Mouse (Mus musculus) heart, adult 2 months (tissue): ENCODE results near the gene Pard3. TPM values are rescaled to one million over a fixed set of nuclear protein-coding genes. Genes with fewer than 3 reads are reported as not detected.

Source experiments
- DNase-seq, 2 experiments: peaks; one replicate each; pipeline ENCODE4 v3.0.0; 2021
- H3K27ac ChIP-seq: fragments of 200-600 bp; 2 replicates; pipeline ENCODE4 v1.8.1; 2022
- H3K27me3 ChIP-seq: fragments of 200-500 bp; 2 replicates; pipeline ENCODE4 v1.6.1; 2012; ENCODE audit warnings: mild to moderate bottlenecking, low read length, inconsistent platforms, mixed read lengths; ENCODE audit not compliant: control insufficient read depth, insufficient read depth
- H3K36me3 ChIP-seq: fragments of 200-500 bp; 2 replicates; pipeline ENCODE4 v1.6.1; 2012; ENCODE audit warnings: low read length, inconsistent platforms; ENCODE audit not compliant: control insufficient read depth, insufficient read depth
- H3K4me1 ChIP-seq: fragments of 200-500 bp; 2 replicates; pipeline ENCODE4 v1.6.1; 2011; ENCODE audit warnings: low read length; ENCODE audit not compliant: control insufficient read depth, insufficient read depth
- H3K4me3 ChIP-seq: fragments of 200-600 bp; 2 replicates; pipeline ENCODE4 v1.8.1; 2022
- H3K79me2 ChIP-seq: fragments of 200-500 bp; replicated peaks from 2 replicates; pipeline ENCODE4 v1.6.1; 2012; ENCODE audit warnings: mild to moderate bottlenecking, inconsistent platforms, low read length, moderate library complexity, mixed read lengths; ENCODE audit not compliant: control insufficient read depth, insufficient read depth
- H3K9ac ChIP-seq: fragments of 200-500 bp; 2 replicates; pipeline ENCODE4 v1.6.1; 2012; ENCODE audit warnings: low read depth, mild to moderate bottlenecking, control low read depth, inconsistent platforms, low read length, mixed read lengths
- CTCF ChIP-seq: fragments of 200-600 bp; IDR thresholded peaks from 2 replicates; pipeline ENCODE4 v1.8.1; 2022; ENCODE audit warnings: antibody characterized with exemption, mild to moderate bottlenecking, moderate library complexity
- EP300 ChIP-seq: fragments of 200-500 bp; IDR thresholded peaks from 2 replicates; pipeline ENCODE4 v1.6.1; 2011; ENCODE audit warnings: low read depth, low read length, control low read depth; ENCODE audit not compliant: insufficient read depth
- POLR2A ChIP-seq: fragments of 200-500 bp; IDR thresholded peaks from 2 replicates; pipeline ENCODE4 v1.6.1; 2011; ENCODE audit warnings: mild to moderate bottlenecking, low read depth, low read length, control low read depth; ENCODE audit not compliant: insufficient read depth
- WGBS: fragments of 180-500 bp; shearing (Covaris S2); methylation state at CpG from one replicate; pipeline ENCODE4 v1.1.7; 2018; 5-methylcytosine and 5-hydroxymethylcytosine counted together
- intact Hi-C: fragments of 180-260 bp; cut with DNase I; formaldehyde crosslinking; loops from one replicate; pipeline ENCODE4 v1.15.1; 2025
- polyA plus RNA-seq: library from polyadenylated mRNA; depleted of rRNA; stranded (reverse); fragments of >200 nt; gene quantifications from 2 replicates; pipeline ENCODE4 v1.2.3, GENCODE M21; 2012
- total RNA-seq, 2 experiments: library from RNA; stranded (reverse); gene quantifications; 2 replicates each; pipeline ENCODE4 v1.2.3; 2021

Gene Pard3
- total and polyA plus RNA-seq, 3 experiments: 23.7 to 32.9 (median 30.1) TPM

DNA sequence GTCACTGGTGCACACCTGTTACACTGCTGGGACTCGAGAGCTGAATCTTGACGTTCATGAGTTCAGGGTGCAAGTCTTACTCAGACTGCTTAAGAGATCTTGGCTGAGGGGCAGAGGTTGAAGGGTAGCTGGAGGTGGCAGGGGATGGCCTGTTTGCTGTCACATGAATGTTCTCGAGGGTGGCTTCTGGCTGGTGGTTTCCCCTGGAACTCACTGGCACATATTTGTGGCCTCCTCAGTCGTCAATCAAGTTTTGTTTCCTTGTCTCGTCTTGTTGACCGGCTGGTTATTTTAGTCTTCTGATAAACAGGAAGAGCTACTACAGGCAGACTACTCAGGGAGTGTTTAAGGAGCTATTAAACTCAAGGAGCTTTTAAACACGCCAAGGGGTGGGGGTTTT lies 79.9 kb downstream of the Pard3 start:
- Histone ChIP-seq H3K4me1 (peaks cover 19% of the 10 kb centered on the region), H3K4me3 (no peak overlapping the region), H3K9ac (no peak overlapping the region), H3K79me2 (peaks cover 3% of the 10 kb centered on the region), H3K27ac (no peak overlapping the region), H3K27me3 (no peaks in the 10 kb centered on the region), H3K36me3 (no peaks in the 10 kb centered on the region; the same call in 1 of the 2 replicates)
- TF ChIP-seq EP300 (no peak), CTCF (no peak), POLR2A (no peak)
- intact Hi-C loops: loop anchor here (10.0 kb wide), 1 partner anchor 659 kb away; no protein-coding TSS in a partner anchor
- 22% methylated on average over 7 of the region's 7 CpGs for WGBS
- DNase-seq: no peak

DNA sequence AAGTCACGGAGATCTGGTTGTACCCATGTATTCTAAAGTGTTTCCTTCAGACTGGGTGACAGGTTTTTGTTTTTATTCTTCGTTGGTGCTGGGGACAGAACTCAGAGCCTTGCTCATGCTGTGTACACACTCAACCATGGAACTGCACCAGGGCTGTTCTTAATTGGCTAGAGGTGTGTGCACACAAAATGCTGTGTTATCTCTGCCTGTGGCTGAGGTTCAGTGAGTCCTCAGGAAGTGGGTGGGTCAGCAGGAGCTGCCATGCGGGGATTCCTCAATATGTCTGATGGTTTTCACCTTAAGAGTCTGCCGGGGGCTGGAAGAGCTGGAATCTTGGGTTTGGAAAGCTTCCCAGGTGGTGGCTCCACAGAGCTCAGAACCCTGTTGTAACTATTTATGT lies 80.9 kb downstream of the Pard3 start:
- peaks cover 23% of the 10 kb centered on the region for H3K4me1 ChIP-seq
- H3K79me2 ChIP-seq: peaks cover 3% of the 10 kb centered on the region
- no peak overlapping the region for H3K9ac ChIP-seq
- intact Hi-C loops: loop anchor here (10.0 kb wide), 1 partner anchor 660 kb away; no protein-coding TSS in a partner anchor
- no peak for TF ChIP-seq POLR2A
- TF ChIP-seq EP300: no peak
- TF ChIP-seq CTCF: no peak
- no peak for DNase-seq
- WGBS: 36% methylated on average over 4 of the region's 4 CpGs
- no peaks in the 10 kb centered on the region for H3K27me3 ChIP-seq
- no peaks in the 10 kb centered on the region; the same call in 1 of the 2 replicates for H3K36me3 ChIP-seq
- H3K4me3 ChIP-seq: no peak overlapping the region
- H3K27ac ChIP-seq: no peak overlapping the region

DNA sequence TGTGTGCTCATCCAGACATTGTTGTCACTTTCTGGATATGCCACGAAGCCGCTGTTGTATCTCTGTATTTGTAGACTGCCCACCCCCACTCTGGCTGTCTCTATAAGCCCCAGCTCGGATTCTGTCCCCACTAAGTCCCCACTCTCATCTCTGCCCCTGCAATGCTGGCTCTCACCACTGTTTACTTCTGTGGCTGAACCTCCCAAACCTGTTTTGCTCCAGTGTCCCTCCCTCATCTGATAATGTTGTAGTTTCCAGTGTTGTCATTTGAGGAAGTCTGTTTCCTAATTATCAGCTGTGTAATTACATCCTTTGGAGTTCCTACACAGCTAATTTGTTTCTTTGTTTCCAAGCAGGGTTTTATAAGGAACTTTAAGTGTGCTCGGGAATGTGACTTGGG lies 81.4 kb downstream of the Pard3 start:
- intact Hi-C loops: loop anchor here (10.0 kb wide), 1 partner anchor 660 kb away; no protein-coding TSS in a partner anchor
- TF ChIP-seq EP300: no peak
- TF ChIP-seq CTCF: peak; percentile 21; the same call in 1 of the 2 replicates
- Histone ChIP-seq H3K27ac (no peak overlapping the region), H3K4me1 (peaks cover 23% of the 10 kb centered on the region), H3K36me3 (no peaks in the 10 kb centered on the region; the same call in 1 of the 2 replicates), H3K79me2 (peaks cover 3% of the 10 kb centered on the region), H3K4me3 (no peak overlapping the region), H3K9ac (no peak overlapping the region), H3K27me3 (no peaks in the 10 kb centered on the region)
- WGBS: 38% methylated on average over 4 of the region's 4 CpGs
- no peak for DNase-seq

DNA sequence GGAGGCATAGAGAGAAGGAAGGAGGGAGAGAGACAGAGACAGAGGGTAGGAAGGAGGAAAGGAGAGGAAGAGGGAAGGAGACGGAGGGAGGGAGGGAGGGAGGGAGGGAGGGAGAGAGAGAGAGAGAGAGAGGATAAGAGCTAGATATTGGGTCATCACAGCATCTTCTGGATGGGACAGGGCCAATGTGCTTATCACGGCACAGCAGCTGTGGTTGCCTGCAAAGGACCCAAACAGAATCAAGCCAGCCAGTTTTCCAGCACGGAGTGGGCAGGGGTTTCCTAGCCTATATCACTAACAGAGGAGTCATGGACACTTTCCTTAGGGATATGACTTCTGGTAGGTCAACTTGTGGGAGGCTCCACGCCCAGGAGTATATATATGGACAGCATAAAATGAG lies 82.4 kb downstream of the Pard3 start:
- Histone ChIP-seq H3K4me1 (peaks cover 23% of the 10 kb centered on the region), H3K9ac (no peak overlapping the region), H3K27me3 (no peaks in the 10 kb centered on the region), H3K27ac (no peak overlapping the region), H3K79me2 (peaks cover 2% of the 10 kb centered on the region; the same call in 1 of the 2 replicates), H3K36me3 (no peaks in the 10 kb centered on the region; the same call in 1 of the 2 replicates), H3K4me3 (no peak overlapping the region)
- intact Hi-C loops: loop anchor here (10.0 kb wide), 1 partner anchor 661 kb away; no protein-coding TSS in a partner anchor
- TF ChIP-seq CTCF (no peak), EP300 (no peak), POLR2A (no peak)
- DNase-seq: no peak
- WGBS: 33% methylated on average over 4 of the region's 4 CpGs

DNA sequence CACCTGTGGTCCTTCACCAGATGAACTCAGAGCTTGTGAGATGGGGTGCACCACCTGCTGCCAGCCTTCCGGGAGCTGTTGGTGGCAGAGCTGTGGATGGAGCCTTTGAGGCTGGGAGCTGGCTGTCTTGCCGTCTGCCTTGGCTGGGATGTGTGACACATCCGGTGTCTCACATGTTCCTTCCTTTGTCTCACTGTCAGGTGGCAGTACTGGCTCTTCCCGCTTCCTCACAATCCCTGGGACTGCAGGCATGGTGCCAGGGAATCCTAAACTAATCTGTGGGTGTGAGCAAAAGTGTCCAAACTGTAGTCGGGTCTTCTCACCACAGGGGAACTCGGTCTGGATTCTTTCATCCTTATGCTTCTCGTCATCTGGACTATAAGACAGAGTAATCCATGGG lies 85.1 kb downstream of the Pard3 start:
- intact Hi-C loops: loop anchor here (10.0 kb wide), 1 partner anchor 664 kb away; no protein-coding TSS in a partner anchor
- Histone ChIP-seq H3K9ac (no peak overlapping the region), H3K79me2 (peaks cover 4% of the 10 kb centered on the region; the same call in 1 of the 2 replicates), H3K4me1 (peaks cover 22% of the 10 kb centered on the region), H3K36me3 (no peaks in the 10 kb centered on the region; the same call in 1 of the 2 replicates), H3K4me3 (no peak overlapping the region), H3K27me3 (no peaks in the 10 kb centered on the region), H3K27ac (no peak overlapping the region)
- WGBS: 23% methylated on average over 7 of the region's 7 CpGs
- TF ChIP-seq EP300: no peak
- no peak for TF ChIP-seq CTCF
- no peak for DNase-seq

DNA sequence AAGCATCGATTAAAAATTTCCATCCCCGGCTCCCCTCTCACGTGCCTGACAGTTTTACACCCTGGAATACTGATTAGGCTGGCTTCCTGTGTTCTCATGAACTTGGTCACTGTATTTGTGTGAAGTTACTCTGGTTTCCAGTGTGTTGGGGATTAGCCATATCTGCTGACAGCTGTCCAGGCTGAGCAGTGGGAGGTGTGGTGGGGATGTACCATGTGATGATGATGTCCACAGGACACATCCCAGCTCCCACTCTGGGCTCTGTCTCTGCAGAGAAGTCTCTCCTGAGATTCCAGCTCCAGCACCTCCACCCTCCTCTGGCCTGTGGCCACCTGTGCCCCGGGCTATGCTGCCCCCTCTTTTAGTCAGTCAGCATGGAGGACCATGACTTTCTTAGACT lies 87.0 kb downstream of the Pard3 start:
- intact Hi-C loops: no loop called here
- no peak overlapping the region for H3K4me3 ChIP-seq
- peaks cover 16% of the 10 kb centered on the region for H3K4me1 ChIP-seq
- DNase-seq: no peak
- no peak overlapping the region for H3K9ac ChIP-seq
- no peaks in the 10 kb centered on the region for H3K27me3 ChIP-seq
- H3K36me3 ChIP-seq: no peaks in the 10 kb centered on the region; the same call in 1 of the 2 replicates
- WGBS: 40% methylated on average over 4 of the region's 4 CpGs
- no peak for TF ChIP-seq POLR2A
- no peak for TF ChIP-seq CTCF
- TF ChIP-seq EP300: no peak
- no peak overlapping the region for H3K27ac ChIP-seq
- peaks cover 4% of the 10 kb centered on the region; the same call in 1 of the 2 replicates for H3K79me2 ChIP-seq
